Mouse (Mus musculus) forebrain, postnatal 0 days (tissue): Measurements from ENCODE around the gene H2afy2. TPM values are rescaled to one million over a fixed set of nuclear protein-coding genes. Genes with fewer than 3 reads are reported as not detected.

ENCODE experiments used
- ATAC-seq: fragments of 200-750 bp; cut with Nextera tagmentation; 2 replicates; pipeline ENCODE4 v1.8.0; 2017; ENCODE audit warnings: mild to moderate bottlenecking, moderate library complexity
- DNase-seq: peaks from one replicate; pipeline ENCODE4 v3.0.0-alpha.2; 2015
- H3K27ac ChIP-seq: fragments of 300-500 bp; sonication (generic); 2 replicates; pipeline ENCODE4 v1.5.1; 2014; ENCODE audit warnings: low read depth, mild to moderate bottlenecking, antibody characterized with exemption, low read length, moderate library complexity, mixed read lengths
- H3K27me3 ChIP-seq: fragments of 300-500 bp; sonication (generic); 2 replicates; pipeline ENCODE4 v1.6.1; 2014; ENCODE audit warnings: mild to moderate bottlenecking, low read length, mixed read lengths; ENCODE audit not compliant: insufficient read depth
- H3K36me3 ChIP-seq: fragments of 300-500 bp; sonication (generic); 2 replicates; pipeline ENCODE4 v1.6.1; 2014; ENCODE audit warnings: mild to moderate bottlenecking, moderate library complexity; ENCODE audit not compliant: insufficient read depth
- H3K4me1 ChIP-seq: fragments of 300-500 bp; sonication (generic); 2 replicates; pipeline ENCODE4 v1.6.1; 2014; ENCODE audit warnings: antibody characterized with exemption; ENCODE audit not compliant: insufficient read depth
- H3K4me2 ChIP-seq: fragments of 300-500 bp; sonication (generic); 2 replicates; pipeline ENCODE4 v1.6.1; 2014; ENCODE audit warnings: low read depth, mild to moderate bottlenecking, moderate library complexity
- H3K4me3 ChIP-seq: fragments of 300-500 bp; sonication (generic); 2 replicates; pipeline ENCODE4 v1.5.1; 2014; ENCODE audit warnings: low read depth, low read length, mixed read lengths
- H3K9ac ChIP-seq: fragments of 300-500 bp; sonication (generic); 2 replicates; pipeline ENCODE4 v1.6.1; 2014; ENCODE audit warnings: mild to moderate bottlenecking
- H3K9me3 ChIP-seq: fragments of 300-500 bp; sonication (generic); 2 replicates; pipeline ENCODE4 v1.6.1; 2016; ENCODE audit warnings: low read length
- CTCF ChIP-seq: sonication (generic); IDR thresholded peaks from 2 replicates; pipeline ENCODE4 v1.5.1; 2016; ENCODE audit warnings: antibody characterized with exemption, control low read depth, low read depth
- WGBS: fragments of 180-500 bp; shearing (Covaris S2); extraction: QIAGEN DNeasy Blood & Tissue Kit; methylation state at CpG from one replicate; pipeline ENCODE4 v1.1.7; 2014; 5-methylcytosine and 5-hydroxymethylcytosine counted together
- polyA plus RNA-seq: library from polyadenylated mRNA; unstranded; fragments of >200 nt; fragmentation: Nextera tagmentation; extraction: Ambion mirVana; gene quantifications from 2 replicates; pipeline ENCODE4 v1.2.1, GENCODE M21; 2015
- total RNA-seq: library from RNA; depleted of rRNA; stranded (reverse); fragments of >200 nt; gene quantifications from 2 replicates; pipeline ENCODE4 v1.2.3, GENCODE M21; 2014

Gene H2afy2
- total and polyA plus RNA-seq, 2 experiments from 2014 or later = 143 to 191 TPM

DNA sequence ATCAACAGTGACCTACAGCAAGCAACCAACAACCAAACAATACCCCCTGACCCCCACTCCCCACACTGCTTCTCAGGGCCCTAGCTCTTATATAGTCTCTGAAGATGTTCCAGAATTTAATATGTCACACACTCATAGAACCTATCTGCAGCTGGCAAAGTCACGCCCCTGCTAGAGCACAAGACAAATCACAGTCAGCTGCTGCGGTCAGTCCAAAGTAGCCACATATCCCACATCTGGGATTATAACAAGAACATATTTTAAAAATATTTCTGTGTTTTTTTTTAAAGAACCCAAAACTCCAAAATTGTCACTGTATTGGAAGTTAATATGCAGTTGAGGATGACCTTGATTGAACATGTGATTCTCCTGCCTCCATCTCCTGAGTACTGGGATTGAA lies 25.0 kb downstream of the H2afy2 start:
- Histone ChIP-seq H3K4me2 (no peak overlapping the region), H3K9me3 (no peaks in the 10 kb centered on the region), H3K36me3 (peaks cover 30% of the 10 kb centered on the region), H3K4me1 (no peaks in the 10 kb centered on the region), H3K9ac (no peak overlapping the region), H3K27ac (no peak overlapping the region), H3K4me3 (no peak overlapping the region), H3K27me3 (no peaks in the 10 kb centered on the region)
- 95% methylated on average over 2 of the region's 2 CpGs for WGBS
- DNase-seq (no peak), ATAC-seq (no peak)
- TF ChIP-seq CTCF = no peak

DNA sequence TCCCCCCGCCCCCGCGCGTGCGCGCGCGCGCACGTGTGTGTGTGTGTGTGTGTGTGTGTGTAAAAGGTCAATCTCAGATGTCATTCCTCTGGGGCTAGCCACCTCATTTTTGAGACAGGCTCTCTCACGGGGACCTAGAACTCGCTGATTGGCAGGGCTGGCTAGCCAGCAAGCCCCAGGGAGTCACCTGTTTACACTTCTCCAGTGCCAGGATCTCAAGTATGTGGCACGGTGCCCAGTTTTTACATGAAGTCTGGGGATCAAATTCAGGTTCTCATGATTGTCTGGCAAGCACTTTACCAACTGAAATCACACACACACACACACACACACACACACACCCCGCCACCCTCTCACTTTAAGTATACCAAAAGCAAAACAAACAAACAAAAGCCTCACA lies 26.9 kb downstream of the H2afy2 start:
- TF ChIP-seq CTCF = no peak
- H3K4me2 ChIP-seq = no peak overlapping the region
- DNase-seq = no peak

DNA sequence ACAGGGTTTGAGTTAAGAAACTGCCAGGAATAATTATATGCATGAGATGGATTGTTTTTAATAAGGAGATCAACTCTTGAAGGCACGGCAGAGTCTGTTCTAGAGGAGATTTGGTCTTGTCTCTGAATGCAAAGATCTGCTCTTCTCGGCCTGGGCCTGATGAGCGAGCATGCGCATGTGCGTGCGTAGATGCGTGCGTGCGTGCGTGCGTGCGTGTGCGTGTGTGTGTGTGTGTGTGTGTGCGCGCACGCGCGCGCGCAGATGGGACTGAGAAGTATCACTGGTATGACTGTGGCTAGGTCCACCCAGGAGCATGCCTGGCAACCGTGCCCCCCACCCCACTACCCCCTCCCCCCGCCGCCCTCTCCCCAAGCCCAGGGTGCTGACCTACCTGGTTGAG lies 30.9 kb downstream of the H2afy2 start:
- ATAC-seq (no peak), DNase-seq (no peak)
- TF ChIP-seq CTCF = no peak
- 95% methylated on average over 23 of the region's 23 CpGs for WGBS
- peaks cover 87% of the 10 kb centered on the region for H3K36me3 ChIP-seq
- no peaks in the 10 kb centered on the region for H3K27me3 ChIP-seq
- H3K4me1 ChIP-seq = no peaks in the 10 kb centered on the region
- H3K4me2 ChIP-seq = no peak overlapping the region
- H3K27ac ChIP-seq = no peak overlapping the region
- no peak overlapping the region for H3K9ac ChIP-seq
- no peaks in the 10 kb centered on the region for H3K9me3 ChIP-seq
- no peak overlapping the region for H3K4me3 ChIP-seq

More for the DNA sequence above, 26.9 kb downstream of the H2afy2 start:
- no peak for ATAC-seq
- H3K9ac ChIP-seq = no peak overlapping the region
- peaks cover 49% of the 10 kb centered on the region for H3K36me3 ChIP-seq
- 85% methylated on average over 14 of the region's 14 CpGs for WGBS
- no peaks in the 10 kb centered on the region for H3K9me3 ChIP-seq
- H3K4me1 ChIP-seq = no peaks in the 10 kb centered on the region
- no peak overlapping the region for H3K4me3 ChIP-seq
- H3K27ac ChIP-seq = no peak overlapping the region
- H3K27me3 ChIP-seq = no peaks in the 10 kb centered on the region

DNA sequence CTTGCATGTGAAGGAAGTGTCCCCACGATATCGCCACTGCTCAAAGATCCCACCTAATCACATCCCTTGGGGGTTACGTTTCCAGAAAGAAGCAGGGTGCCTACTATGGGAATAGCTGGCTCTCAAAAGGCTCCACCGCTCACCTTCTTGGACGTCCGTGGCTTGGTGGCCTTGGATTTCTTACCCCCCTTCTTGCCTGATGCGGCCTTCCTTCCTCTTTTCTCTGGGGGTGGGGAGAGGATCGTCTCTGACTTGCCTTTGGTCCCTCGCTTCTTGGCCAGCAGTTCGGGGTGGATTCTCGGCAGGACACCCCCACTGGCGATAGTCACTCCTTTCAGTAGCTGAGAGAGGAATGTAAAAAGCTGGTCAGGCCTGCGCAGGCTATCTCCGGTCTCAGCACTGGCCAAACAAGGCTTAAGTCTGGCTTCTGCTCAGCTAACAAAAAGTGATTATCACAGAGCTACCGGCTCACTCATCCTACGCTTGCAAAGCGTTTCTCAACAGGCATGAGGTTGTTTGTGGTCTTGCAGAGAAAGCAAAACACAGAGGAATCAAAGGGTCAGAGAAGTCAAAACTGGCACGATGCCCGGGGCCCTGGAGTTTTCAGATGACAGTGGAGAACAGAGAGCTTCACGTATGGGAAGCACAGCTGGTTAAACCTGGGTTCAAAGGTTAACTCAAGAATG lies 32.3 kb downstream of the H2afy2 start:
- Histone ChIP-seq H3K27ac (no peak overlapping the region), H3K4me1 (no peaks in the 10 kb centered on the region), H3K27me3 (no peaks in the 10 kb centered on the region), H3K9ac (no peak overlapping the region), H3K9me3 (no peaks in the 10 kb centered on the region), H3K4me2 (no peak overlapping the region), H3K4me3 (no peak overlapping the region), H3K36me3 (peaks cover 90% of the 10 kb centered on the region)
- 83% methylated on average over 20 of the region's 20 CpGs for WGBS
- DNase-seq (no peak), ATAC-seq (no peak)
- TF ChIP-seq CTCF = no peak

GRCm38 (mm10) chr10:61750014-61750413 lies 33.9 kb downstream of the H2afy2 start:
- H3K27ac ChIP-seq = no peak overlapping the region
- ATAC-seq (no peak), DNase-seq (no peak)
- no peak overlapping the region for H3K4me2 ChIP-seq
- H3K27me3 ChIP-seq = no peaks in the 10 kb centered on the region
- H3K4me3 ChIP-seq = no peak overlapping the region
- H3K4me1 ChIP-seq = no peaks in the 10 kb centered on the region
- H3K9me3 ChIP-seq = no peaks in the 10 kb centered on the region
- peaks cover 94% of the 10 kb centered on the region for H3K36me3 ChIP-seq
- 87% methylated on average over 9 of the region's 9 CpGs for WGBS
- no peak for TF ChIP-seq CTCF
- no peak overlapping the region for H3K9ac ChIP-seq

- WGBS = 83% methylated on average over 13 of the region's 13 CpGs
- no peak overlapping the region for H3K9ac ChIP-seq
- no peaks in the 10 kb centered on the region for H3K4me1 ChIP-seq
- H3K9me3 ChIP-seq = no peaks in the 10 kb centered on the region
- no peak for ATAC-seq
- H3K4me3 ChIP-seq = no peak overlapping the region
- no peak for DNase-seq
- H3K4me2 ChIP-seq = no peak overlapping the region
- no peak for TF ChIP-seq CTCF
- H3K27ac ChIP-seq = no peak overlapping the region
- no peaks in the 10 kb centered on the region for H3K27me3 ChIP-seq
- peaks cover 95% of the 10 kb centered on the region for H3K36me3 ChIP-seq
These were observed 36.6 kb downstream of the H2afy2 start for GRCm38 (mm10) chr10:61747302-61747701.

GRCm38 (mm10) chr10:61745133-61745532 lies 38.8 kb downstream of the H2afy2 start:
- Histone ChIP-seq H3K9me3 (no peaks in the 10 kb centered on the region), H3K4me2 (no peak overlapping the region), H3K4me1 (no peaks in the 10 kb centered on the region), H3K9ac (no peak overlapping the region), H3K27me3 (no peaks in the 10 kb centered on the region), H3K36me3 (peaks cover 93% of the 10 kb centered on the region), H3K4me3 (no peak overlapping the region), H3K27ac (no peak overlapping the region)
- DNase-seq (peak; percentile 47), ATAC-seq (no peak)
- TF ChIP-seq CTCF = peak; percentile 61
- 96% methylated on average over 4 of the region's 4 CpGs for whole genome bisulfite sequencing
